Comparison of ENCODE assay signal across 8 mouse cellular contexts in the genomic region with DNA sequence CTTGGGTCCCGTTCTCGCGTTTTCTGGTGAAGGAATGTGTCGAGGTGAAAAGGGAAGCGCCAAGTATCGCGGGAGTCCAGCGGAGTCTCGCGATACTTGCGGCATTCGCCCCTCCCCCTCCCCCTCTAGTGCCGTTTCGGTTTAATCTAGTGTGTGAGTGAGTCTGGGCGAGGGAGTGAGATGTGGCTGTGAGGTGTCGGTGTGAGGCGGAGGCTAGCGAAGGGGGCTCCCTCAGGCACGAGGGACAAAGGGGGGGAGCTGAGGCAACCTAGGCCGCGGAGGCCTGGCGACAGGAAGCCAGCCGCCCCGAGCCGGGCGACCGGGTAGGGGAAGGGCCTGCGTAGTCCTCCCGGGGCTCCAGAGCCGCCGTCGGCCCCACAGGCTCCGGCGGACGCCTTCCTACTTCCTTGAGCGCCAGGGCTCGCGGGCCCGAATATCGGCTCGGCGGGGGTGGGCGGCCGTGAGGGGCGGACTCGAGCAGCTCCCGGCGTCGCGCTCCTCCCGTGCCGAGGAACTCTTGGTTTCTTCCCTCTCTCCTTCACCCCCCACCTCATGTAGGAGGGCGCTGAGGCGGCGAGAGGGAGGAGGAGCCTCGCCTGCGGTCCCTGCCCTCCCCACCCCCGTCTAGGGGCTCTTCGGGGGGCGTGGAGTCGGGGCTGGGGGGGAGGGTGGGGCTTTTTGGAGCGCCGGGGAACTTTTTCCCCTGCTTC. TPM values are rescaled to one million over a fixed set of nuclear protein-coding genes. Genes with fewer than 3 reads are reported as not detected.
DNase-seq lines count a peak whose midpoint lies in the region; ATAC-seq and TF ChIP-seq lines count a peak whose summit lies in the region.

Gene Cdk12, plus strand, starts transcription at position 419 of the 710 bp plus-strand sequence.

- TF ChIP-seq CTCF in cortical plate, adult 2 months (IDR thresholded peaks at IDR 0.05; ENCODE audit: extremely low read depth, insufficient read depth, low read length) = no peak

- no peaks in the 10 kb centered on the region for H3K27me3 ChIP-seq in megakaryocyte, embryonic 14.5 days (replicated peaks)

- peak; percentile 86 for ATAC-seq in activated CD4-positive, CD25-positive, alpha-beta regulatory T cell, adult 4 months

- peak; percentile 92 to 94 for DNase-seq in gastrocnemius, adult 8-10 months (ENCODE audit: low spot score in 2 of 2)
- DNase-seq in hindlimb bud, embryonic 11.5 days (ENCODE audit: extremely low spot score, low read depth, low spot score) = peak; percentile 99
- peak; percentile 87 to 94 for DNase-seq in left cerebral cortex, adult 8-10 months (ENCODE audit: low spot score in 2 of 2)
- peak; percentile 98 for DNase-seq in right cerebral cortex, postnatal 10 days (ENCODE audit: low spot score in 2 of 2)
- DNase-seq in urinary bladder, postnatal 25 days (ENCODE audit: low spot score) = peak; percentile 88

- H3K4me1 ChIP-seq in cortical plate, adult 2 months (ENCODE audit: control insufficient read depth, insufficient read depth, low read length) = no peaks in the 10 kb centered on the region
- H3K4me1 ChIP-seq in megakaryocyte, embryonic 14.5 days = peaks cover 19% of the 10 kb centered on the region; the same call in 1 of the 2 replicates

- peak within 1 kb of the TSS; percentile 84 for H3K4me3 ChIP-seq in cortical plate, adult 2 months (ENCODE audit: insufficient read depth, low read length)
- H3K4me3 ChIP-seq in megakaryocyte, embryonic 14.5 days (replicated peaks) = peak within 1 kb of the TSS; percentile 99

- no peaks in the 10 kb centered on the region for H3K9me3 ChIP-seq in megakaryocyte, embryonic 14.5 days

- peak within 1 kb of the TSS; percentile 99 for H3K27ac ChIP-seq in cortical plate, adult 2 months (ENCODE audit: insufficient read depth, low read length)

- H3K36me3 ChIP-seq in megakaryocyte, embryonic 14.5 days (replicated peaks; ENCODE audit: low read length) = peaks cover 14% of the 10 kb centered on the region

- TF ChIP-seq POLR2A in cortical plate, adult 2 months (IDR thresholded peaks at IDR 0.05; ENCODE audit: extremely low read depth, insufficient read depth, low read length) = peak; percentile 93

RNA-seq across cellular contexts. Expression of gene Cdk12, which starts in this region (rescaled TPM):
- polyA plus RNA-seq in activated CD4-positive, CD25-positive, alpha-beta regulatory T cell, adult 4 months (2017; shearing (Covaris generic)) = 10 to 100 TPM; 24.6 to 24.9 TPM
- 18.1 and 18.6 TPM in 2 replicates for polyA plus RNA-seq in cortical plate, adult 2 months (2012; rRNA removed)
- total RNA-seq in gastrocnemius, adult 8-10 months (2022) = 10 to 100 TPM; 10.5 to 15.2 (median 11.3) TPM
- 10 to 100 TPM; 36.6 to 42.6 (median 39.3) TPM for total RNA-seq in left cerebral cortex, adult 8-10 months (2022)
- polyA plus RNA-seq in megakaryocyte, embryonic 14.5 days (2012; ENCODE audit: insufficient read depth, low replicate concordance) = 5.5 and 6.0 TPM in 2 replicates

Comparison
In these comparisons a context has a peak if more than half of its experiments do, and no peak if none do; other contexts are left out.
1. Peak in every context shown above with its lines: DNase-seq, ATAC-seq, H3K4me3 ChIP-seq and H3K27ac ChIP-seq.